Mouse (Mus musculus): ENCODE results near the gene Itm2c.
A peak's percentile ranks its signal among the peaks of the same experiment; 100 is the strongest.

Itm2c gene

DNA sequence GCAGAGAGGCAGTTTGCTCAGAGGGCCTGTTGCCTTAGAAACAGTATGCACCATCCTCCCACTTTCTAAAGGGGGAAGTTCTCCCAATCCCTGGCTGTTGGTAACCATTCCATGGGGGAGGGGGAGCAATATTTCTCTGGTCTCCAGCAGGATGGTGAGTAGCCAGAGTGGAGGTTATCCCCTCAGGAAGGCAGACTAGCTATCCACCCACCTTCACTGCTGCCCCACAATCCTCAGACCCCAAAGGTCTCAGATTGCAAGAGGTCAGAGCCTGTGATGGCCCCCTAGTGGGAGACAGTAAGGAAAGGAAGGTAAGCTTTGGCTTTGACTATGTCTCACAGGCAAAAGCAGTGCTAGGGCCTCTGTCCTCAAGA is 5.3 kb downstream of the Itm2c start:
- DNase-seq (ENCODE audit: low read depth): no peak

DNA sequence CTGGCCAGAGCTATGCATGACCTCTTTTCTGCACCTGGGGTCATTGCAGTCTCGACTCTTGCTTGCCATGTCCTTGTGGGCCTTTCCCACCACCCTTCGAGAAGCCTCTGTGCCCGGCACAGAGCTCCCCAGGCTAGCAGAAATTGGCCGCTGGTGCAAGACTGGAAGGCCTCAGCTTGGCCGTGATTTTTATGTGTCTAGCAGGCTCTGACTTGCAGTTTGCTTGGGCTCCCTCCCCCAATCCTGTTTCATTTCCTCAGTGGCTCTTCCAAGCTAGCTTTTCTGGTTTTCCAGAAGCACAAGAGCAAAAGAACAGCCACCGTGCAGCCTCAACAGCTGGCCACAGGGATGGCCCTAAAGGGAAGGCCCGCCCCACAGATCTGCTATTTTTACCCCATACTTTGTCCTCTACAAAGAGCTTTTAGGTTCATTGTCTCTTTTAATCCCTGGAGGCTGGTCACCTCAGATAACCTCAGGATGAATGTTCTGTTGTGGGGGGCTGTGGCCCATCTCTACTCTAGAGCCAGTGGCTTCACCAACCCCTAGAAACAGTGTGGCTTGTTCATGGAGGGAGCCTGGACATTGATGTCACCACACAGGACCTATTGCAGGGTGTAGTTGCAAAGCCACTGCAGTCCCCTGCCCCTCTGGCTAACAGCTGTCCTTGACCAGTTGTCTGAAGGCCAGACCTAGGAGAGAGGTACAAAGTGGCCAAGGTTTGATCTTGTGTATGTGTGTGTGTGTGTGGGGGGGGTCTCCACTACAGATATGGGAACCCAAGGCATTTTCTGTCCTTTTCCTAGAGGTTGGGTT is 6.6 kb downstream of the Itm2c start:
- no peak for DNase-seq (ENCODE audit: low read depth)

DNA sequence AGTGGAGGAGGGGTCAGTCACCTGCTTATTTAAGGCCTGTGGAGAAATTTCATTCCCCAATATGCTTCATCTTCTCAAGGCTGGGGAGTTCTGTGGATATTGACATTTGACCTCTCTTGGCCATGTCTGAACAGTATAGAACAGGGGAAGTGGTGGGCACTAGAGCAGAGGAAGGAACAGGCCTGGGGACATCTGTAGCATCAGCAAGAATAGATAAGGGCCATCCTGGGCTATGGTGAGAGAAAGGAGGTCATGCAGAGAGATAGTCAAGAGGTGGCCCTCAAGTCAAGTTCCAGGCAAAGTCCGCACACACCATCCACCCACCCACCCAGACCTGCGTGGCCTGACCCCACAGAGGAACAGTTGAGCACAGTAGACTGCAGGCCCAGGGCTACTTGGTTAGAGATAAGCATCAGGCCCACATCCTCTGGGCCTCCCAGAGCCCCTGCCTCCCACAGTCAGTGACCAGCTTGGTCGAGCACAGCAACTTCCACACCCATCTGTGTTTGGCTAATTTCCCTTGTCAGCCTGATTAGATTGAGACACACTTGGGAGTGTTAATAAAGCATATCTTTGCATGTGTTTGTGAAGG is 7.5 kb downstream of the Itm2c start:
- no peak for DNase-seq (ENCODE audit: low read depth)

DNA sequence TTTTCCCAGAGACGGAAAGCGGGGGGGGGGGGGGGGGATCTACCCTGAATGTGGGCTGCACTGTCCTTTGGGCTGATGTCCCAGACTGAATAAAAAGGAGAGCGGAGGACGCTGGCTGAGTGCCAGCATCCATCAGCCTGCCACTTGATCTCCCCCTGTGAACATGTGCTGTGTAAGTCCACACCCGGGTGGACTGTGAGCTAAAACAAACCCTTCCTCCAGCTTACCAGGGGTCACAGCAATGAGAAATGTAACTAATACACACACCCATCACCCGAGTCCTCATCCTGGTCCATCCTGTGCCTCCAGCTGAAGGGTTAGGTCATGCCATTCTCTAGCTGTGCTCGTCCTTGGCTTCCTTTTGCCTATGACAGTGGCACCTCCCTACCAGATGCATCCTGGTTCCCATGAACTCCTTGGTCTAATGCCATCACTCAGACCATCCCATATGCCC is 8.1 kb downstream of the Itm2c start:
- no peak for DNase-seq (ENCODE audit: low read depth)

DNA sequence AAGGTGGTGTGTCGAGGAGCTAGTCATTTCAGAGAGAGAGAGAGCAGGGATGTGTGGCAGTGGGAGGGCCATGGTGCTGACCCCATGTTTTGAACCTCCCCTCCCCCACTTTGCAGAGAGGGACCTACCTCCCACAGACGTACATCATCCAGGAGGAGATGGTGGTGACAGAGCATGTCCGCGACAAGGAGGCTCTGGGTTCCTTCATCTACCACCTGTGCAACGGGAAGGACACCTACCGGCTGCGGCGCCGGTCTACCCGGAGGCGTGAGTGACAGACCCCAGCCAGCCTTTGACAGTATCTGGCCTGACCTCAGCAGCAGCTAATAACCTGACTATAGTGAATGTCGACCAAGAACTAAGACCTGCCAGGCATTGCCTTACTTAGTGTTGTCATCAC is 12.8 kb downstream of the Itm2c start:
- no peak for DNase-seq (ENCODE audit: low read depth)

DNA sequence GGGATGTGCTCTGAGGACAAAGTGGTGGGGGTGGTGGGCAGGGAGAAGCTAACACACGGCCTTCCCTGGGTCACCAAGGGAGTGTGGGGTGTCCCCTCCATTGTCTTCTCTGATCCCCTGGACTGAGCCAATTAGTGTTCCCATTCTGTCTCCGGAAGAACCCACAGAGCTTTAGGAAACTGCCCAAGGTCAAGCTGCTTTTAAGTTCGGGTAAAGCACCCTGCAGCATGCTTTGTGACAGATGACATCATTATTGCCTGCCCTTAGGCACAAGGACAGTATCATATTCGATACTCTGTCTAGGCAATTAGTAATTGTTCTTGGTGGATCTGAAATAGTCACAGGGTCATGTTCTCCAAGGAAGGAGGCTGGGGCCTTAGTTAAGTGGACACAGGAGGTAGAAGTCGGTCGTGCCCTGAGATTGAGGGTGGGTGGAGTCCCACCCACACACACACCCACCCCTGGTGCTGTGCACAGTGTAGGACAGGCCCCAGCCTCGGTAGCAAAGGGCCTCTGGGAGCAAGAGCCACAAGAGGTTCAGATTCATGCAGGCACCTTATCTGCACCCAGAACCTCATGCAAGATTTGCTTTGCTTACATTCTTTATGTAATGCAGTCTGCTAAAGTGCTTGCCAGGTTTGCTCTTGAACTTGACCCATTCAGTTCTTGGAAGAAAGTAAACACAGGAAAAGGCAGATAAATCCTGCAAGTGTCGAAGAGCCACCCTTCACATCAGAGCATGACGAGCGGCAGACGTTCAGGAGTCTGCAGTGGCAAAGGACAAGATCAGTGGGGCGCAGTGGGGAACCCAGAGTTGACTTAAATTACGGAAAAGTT is 14.9 kb downstream of the Itm2c start:
- no peak for DNase-seq (ENCODE audit: low read depth)

DNA sequence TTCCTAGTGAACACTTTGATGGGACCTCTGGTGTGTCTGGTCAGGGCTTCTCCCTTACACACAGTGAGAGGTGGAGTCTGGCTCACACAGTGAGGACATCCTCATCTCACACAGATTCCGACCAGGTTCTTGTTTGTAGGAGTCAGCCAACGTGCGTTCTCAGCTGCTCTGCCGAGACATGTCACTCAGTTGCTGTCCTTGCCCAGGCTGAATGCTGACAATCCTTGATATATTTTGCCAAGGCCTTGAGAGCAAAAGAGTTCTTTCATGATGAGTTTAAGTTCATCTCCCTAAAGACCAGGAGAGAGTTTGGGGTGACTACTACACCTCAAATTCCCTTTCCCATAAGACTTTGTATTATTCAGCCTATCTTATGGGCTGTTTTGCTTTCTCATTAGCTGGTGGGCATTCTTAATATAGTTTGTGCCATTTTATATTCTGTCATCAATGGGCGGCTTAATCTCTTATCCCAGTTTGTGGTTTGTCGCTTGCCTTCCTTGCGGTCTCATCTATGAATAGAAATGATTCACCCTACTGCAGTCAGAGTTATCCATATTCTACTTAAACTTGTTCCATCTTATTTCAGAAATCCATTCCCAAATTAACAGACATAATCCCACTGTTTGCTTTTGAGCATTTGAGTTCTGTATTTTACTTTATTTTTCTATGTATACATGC is 19.1 kb downstream of the Itm2c start:
- no peak for DNase-seq (ENCODE audit: low read depth)

DNA sequence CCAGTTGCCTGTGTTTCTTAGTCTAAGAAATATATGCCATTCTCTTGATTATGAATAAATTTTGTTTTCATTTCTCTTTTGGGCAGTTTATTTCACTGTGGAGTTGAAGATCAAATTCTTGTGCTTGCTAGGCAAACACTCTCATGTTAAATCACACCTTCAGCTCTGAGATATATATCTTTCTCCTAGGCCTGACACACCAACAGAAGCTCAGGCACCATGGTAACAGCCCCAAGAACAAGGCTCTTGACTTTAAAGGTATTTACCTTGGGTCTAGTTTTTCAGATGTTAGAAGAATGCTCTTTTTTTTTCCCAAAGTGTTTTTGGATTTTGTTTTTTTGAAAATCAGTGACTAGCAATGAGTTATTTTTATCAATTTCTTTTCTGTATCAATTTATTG is 21.8 kb downstream of the Itm2c start:
- DNase-seq (ENCODE audit: low read depth): no peak

DNA sequence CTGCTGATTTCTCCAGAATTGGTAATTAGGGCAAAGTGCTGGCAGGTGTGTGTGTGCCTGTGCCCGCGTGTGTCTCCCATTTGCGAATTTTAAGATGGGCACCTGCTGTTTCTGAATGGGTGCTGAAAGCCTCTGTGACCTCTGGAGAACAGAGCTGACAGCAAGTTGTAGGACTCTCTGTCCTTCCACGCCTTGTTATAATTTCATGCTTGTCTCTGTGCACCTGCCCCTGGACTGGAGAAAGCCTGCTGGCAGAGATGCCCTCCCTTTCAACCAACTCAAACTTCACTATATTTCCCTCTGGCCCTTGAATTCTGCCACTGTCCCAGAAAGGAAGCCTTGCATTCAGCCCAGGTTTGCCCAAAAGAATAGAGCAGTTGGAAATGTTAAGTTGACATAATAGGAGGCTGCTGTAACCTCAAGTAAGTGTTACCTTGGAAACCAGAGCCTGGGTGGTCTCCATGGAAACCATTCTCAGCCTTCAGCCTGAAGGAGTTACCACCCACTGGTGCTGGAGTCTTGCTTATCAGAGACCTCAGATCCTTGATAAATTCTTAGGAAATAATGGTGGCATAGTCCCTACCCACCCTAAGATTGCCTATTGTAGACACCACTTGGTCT is 22.9 kb downstream of the Itm2c start:
- DNase-seq (ENCODE audit: low read depth): no peak

DNA sequence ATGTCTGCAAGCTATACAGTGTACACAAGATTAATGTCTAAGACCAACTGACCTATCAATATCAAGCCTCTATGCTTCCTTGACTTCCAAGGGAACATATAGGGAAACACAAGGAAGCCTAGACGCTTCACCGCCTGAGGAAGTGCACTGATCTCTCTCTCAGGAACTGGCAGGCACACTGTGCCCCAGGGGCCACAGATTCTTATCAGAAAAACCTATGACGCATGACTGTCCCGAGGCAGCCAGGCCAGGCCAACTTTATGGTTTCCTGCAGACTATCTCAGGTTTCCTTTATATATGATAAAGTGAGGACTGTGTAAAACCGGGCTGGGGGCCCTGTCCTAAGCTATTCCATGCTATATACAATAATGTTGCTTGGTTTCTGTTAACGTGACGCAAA is 25.5 kb downstream of the Itm2c start:
- no peak for DNase-seq (ENCODE audit: low read depth)

DNA sequence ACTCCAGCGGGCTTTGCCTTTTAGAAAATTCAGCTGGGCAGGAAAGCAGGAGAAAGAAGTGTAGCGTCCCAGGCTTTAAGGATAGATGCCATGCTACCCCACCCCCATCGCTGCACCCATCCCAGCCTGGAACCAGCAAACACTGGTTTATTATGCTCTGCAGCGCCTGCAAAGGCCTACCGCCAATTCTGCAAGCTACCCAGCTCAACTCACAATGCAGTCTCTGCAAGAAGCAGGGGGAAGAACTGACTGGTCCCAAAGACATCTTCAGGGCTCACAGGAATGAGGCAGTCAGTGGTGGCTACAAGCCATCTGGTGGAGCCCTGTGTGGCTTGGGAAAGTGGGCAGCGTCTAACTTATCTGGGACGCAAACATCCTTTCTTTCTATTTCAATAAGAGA is 27.6 kb downstream of the Itm2c start:
- DNase-seq (ENCODE audit: low read depth): no peak

DNA sequence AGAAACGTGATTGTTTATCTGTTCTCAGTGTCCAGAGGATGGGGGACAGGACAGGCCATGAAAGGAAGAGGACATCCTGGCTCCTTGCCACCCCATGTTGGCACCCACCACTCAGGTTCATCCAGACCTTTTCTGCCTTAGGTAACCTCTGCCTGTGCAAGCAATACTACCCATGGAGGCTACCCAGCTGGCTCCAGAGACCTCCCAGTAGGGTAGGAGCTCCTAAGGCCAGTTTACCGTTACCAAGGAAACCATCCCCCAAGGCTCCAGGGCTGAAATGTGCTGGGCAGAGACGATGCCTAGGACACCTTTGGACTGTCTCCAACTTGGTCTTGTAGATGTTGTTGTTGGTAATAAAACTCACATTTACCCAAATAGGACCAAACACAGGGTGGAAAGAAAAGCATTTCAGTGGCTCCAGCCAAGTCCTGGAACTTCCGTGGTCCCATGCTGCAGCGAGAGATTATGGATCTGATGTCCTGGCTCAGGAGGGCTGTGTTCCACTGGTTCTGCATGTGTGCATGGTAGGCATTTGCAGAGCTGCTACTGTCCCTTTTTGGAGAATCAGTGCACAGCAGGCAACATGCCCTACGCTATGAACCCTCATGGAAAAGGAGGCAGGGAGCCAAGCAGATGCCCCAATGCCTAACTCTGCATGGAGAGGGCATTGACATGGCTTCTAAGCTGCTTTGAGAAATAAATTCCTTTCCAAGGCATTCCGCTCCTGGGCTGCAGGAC is 28.2 kb downstream of the Itm2c start:
- DNase-seq (ENCODE audit: low read depth): peak; percentile 13

DNA sequence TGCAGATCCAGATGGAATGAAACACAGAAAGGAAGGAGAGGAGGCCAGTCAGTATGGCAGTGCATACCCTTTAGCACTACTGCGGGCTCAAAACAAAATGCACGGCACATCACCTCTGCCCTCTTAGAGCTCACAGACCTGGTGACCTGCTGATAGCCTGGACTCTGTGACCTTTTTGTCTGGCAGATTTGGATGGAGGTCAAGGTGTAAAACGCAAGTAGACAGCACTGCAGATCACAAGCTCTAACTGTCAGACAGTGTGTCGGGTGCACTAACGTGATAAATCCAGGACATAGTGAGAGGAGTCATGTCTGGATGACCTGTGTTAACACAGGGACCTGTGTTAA is 28.8 kb downstream of the Itm2c start:
- DNase-seq (ENCODE audit: low read depth): no peak

DNA sequence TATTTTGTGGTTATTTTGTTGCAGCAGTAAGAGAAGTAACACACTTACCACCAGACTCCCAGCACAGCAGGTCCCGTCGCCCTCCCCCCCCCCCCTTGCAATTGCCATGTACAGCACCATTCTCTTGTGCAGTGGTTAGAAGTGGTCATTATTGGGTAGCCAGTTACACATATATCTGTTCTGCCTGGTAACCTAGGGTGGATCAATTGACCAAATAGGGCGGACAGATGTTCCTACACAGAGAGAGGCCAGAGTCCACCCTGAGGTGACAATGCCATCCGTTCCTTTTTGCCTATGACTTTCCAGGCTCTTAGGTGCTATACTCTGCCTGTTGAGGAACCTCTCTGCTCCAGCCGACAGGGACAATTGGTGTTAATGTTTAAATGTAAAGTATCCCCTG is 31.1 kb downstream of the Itm2c start:
- no peak for DNase-seq (ENCODE audit: low read depth)

DNA sequence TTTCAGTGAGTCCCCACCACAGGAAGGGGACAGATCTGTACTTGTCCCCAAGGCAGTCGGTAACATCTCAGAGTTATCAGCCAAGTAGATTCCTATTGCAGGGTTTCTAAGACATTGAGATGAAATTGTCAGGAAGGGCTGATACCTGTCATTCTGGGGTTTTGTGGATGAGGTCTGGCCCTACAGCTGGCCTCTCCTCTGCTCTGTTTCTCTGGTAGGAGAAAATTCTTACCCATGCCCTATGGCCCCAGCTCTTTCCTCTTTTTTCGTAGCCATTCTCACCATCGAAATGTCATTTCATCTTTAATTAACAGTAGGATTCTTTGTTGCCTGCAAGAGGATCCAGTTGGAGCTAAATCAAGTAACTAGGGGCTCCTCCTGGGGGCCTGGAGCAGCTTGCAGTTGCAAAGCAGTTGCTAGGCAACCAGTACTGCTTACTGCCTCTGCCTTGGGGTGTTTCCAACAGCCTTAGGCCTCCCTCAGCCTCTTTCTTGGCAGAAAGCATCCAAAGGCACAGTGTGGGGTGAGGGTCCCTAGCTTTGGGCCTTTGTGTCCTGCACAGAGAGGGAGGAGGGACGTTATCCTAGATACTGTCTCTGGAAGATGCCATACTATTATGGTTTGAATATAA is 34.1 kb downstream of the Itm2c start, which contains the start of gene 4933407L21Rik:
TSS of gene 4933407L21Rik (plus strand) at position 427 of the 631 bp plus-strand sequence.
- DNase-seq (ENCODE audit: low read depth): peak; percentile 12

DNA sequence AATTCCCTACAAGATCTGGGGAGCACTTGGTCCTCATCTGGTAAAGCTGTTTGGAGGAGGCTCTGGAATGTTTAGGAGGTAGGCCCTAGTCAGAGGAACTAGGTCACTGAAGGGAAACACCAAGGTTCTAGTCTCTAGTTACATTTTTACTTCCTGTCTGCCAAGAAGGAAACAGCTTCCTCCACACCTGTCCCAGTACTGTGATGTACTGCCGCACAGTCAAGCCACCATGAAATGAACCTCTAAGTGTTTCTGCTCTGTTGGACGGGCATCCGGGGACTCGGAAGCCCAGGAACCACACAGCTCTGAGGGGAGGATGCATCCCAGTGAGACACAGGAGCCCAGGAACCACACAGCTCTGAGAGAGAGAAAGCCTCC is 34.6 kb downstream of the Itm2c start:
- no peak for DNase-seq (ENCODE audit: low read depth)

DNA sequence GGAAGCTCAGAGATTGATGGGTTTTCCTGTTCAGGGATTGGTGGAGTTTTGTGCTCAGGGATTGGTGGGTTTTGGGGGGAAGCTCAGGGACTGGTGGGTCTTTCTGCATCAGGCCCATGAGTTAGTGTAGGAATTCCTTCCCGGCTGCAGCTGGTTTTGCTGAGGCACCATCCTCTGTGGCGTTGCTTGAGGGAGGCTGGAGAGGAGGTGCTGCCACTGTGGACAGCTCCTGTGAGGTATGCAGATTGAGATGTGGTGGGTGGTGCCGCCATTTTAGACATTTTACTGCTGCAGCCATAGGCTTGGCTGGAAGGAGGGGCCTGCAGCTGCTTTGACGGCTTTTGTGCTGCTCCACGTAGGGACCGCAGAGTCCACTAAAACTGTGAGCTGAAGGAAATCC is 35.3 kb downstream of the Itm2c start:
- DNase-seq (ENCODE audit: low read depth): peak; percentile 11

DNA sequence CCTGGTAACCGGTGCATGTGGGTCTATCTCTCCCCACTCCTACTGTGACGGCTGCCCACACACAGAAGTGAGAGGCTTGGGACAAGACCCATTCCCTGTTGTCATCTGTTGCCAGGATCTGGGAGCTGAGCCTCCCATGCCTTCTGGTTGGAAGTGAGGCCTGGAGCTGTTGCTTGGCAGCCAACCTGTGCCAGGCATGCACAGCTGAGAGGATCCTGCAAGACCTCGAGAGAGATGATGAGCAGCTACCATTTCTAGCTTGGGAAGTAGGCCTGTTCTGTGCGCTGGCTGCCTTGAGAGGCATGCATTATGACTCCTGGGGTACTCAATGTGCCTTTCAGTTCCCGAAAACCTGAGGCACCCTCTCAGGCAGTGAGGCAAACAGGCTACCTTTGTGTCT is 37.1 kb downstream of the Itm2c start:
- no peak for DNase-seq (ENCODE audit: low read depth)

DNA sequence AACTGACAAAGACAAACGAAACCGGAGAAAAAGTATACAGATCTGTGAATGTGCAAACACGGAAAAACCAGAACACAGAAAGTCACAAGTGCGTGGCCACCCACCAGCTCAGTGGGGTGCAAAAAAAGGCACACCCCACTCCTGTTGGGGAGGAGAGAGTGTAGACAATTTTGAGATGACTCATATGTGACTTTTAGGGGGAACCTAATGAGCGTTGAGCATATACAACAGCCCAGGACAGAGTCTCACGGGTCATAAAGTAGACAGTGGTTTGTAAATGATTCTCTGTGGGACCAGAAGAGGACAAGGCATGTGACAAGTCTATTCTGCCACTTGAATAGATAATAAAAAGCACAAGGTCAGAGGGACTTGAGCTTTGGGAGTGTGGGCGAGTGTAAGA is 39.1 kb downstream of the Itm2c start:
- DNase-seq (ENCODE audit: low read depth): no peak

DNA sequence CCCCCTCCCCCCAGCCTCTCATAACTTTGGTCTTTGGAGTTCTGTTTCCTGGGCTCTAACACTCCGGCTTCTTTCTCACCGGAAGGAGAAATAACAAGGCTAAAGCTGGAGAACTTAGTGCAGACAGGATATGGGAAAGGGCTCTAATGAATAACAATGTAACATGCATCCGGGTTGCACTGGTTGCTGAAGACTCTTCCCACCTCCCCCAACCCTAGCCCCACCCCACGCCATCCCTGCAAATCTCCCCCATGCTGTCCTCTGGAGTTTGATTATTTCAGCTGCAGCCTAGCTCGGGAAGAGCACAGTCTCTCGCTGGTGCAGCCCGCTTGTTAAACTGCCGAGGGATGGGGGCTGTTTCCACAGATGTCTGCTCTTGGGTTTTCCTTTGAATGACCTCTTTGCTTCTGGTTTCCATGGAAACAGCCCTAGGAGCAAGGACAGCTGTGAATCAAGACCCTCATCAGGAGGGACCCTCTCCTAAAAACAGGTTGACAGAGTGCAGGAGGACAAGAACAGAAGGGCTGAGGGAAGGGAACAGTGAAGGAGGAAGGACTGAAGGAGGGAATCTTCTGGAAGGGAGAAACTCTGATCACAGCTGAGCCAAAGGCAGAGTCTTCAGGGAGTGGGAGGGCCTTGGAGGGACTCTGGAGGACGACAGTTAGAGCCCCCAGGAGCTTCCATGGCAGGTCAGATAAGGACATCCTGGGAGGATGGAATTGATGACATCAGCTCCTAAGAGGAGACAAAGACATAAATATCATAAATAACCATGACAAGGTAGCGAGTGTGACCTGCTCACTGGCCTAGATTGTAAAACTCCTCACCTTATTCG is 39.8 kb downstream of the Itm2c start:
- DNase-seq (ENCODE audit: low read depth): no peak

All from NIH3T3 (cell line).